Mouse (Mus musculus) neural tube, embryonic 13.5 days (tissue): ENCODE data around the gene Olfr464. TPM values are rescaled to one million over a fixed set of nuclear protein-coding genes. Genes with fewer than 3 reads are reported as not detected.

Experiments used
- ATAC-seq: fragments of 200-750 bp; cut with Nextera tagmentation; 2 replicates; pipeline ENCODE4 v1.8.0; 2017; ENCODE audit warnings: low read depth, mild to moderate bottlenecking, moderate TSS enrichment, moderate library complexity
- H3K27ac ChIP-seq: fragments of 300-500 bp; sonication (generic); replicated peaks from 2 replicates; pipeline ENCODE4 v1.5.1; 2015; ENCODE audit warnings: moderate library complexity, mild to moderate bottlenecking, inconsistent platforms
- H3K27me3 ChIP-seq: fragments of 300-500 bp; sonication (generic); 2 replicates; pipeline ENCODE4 v1.6.1; 2015; ENCODE audit warnings: mild to moderate bottlenecking, inconsistent platforms
- H3K36me3 ChIP-seq: fragments of 300-500 bp; sonication (generic); 2 replicates; pipeline ENCODE4 v1.6.1; 2015; ENCODE audit warnings: mild to moderate bottlenecking, inconsistent platforms
- H3K4me1 ChIP-seq: fragments of 300-500 bp; sonication (generic); replicated peaks from 2 replicates; pipeline ENCODE4 v1.6.1; 2015; ENCODE audit warnings: inconsistent platforms
- H3K4me2 ChIP-seq: fragments of 300-500 bp; sonication (generic); 2 replicates; pipeline ENCODE4 v1.6.1; 2015; ENCODE audit warnings: inconsistent platforms, mild to moderate bottlenecking, moderate library complexity
- H3K4me3 ChIP-seq: fragments of 300-500 bp; sonication (generic); 2 replicates; pipeline ENCODE4 v1.5.1; 2015; ENCODE audit warnings: mild to moderate bottlenecking, inconsistent platforms
- H3K9ac ChIP-seq: fragments of 300-500 bp; sonication (generic); 2 replicates; pipeline ENCODE4 v1.6.1; 2015; ENCODE audit warnings: moderate library complexity, mild to moderate bottlenecking, inconsistent platforms
- H3K9me3 ChIP-seq: fragments of 300-500 bp; sonication (generic); 2 replicates; pipeline ENCODE4 v1.6.1; 2016; ENCODE audit warnings: inconsistent platforms
- WGBS: fragments of 180-500 bp; shearing (Covaris S2); methylation state at CpG from one replicate; pipeline ENCODE4 v1.1.7; 2015; 5-methylcytosine and 5-hydroxymethylcytosine counted together
- polyA plus RNA-seq: library from polyadenylated mRNA; unstranded; fragments of >200 nt; fragmentation: Nextera tagmentation; extraction: Ambion mirVana; gene quantifications from 2 replicates; pipeline ENCODE4 v1.2.1, GENCODE M21; 2015

Olfr464 gene
- 0.08 TPM in 1 of 2 replicates, not detected in the other for polyA plus RNA-seq

DNA sequence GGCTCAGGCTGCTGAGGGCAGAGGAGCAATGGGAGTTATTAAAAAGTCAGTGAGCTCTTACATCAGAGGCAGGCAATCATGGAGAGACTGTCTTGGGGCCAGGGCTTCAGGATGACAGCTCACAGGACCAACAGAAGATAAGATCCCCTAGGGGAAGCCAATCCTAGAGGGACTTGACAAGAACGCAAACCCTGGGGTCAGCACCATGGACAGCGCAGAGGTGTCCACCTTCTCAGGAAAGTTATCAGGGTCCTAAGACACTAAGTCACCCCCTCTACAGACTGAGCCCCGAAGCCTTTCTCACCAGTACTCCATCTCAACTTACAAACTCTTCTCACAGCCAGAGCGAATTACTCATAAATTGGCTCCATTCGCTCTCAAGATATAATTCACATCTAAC, at the start of gene Olfr464:
Gene Olfr464 (minus strand): TSS at position 2 of the 400 bp plus-strand sequence.
- Histone ChIP-seq H3K27ac (no peak within 1 kb of the TSS), H3K4me3 (no peak within 1 kb of the TSS), H3K9ac (no peak within 1 kb of the TSS), H3K9me3 (no peaks in the 10 kb centered on the region), H3K27me3 (no peaks in the 10 kb centered on the region), H3K4me1 (no peaks in the 10 kb centered on the region), H3K36me3 (no peaks in the 10 kb centered on the region), H3K4me2 (no peak within 1 kb of the TSS)
- ATAC-seq: no peak
- WGBS: 30% methylated on average over 5 of the region's 5 CpGs

DNA sequence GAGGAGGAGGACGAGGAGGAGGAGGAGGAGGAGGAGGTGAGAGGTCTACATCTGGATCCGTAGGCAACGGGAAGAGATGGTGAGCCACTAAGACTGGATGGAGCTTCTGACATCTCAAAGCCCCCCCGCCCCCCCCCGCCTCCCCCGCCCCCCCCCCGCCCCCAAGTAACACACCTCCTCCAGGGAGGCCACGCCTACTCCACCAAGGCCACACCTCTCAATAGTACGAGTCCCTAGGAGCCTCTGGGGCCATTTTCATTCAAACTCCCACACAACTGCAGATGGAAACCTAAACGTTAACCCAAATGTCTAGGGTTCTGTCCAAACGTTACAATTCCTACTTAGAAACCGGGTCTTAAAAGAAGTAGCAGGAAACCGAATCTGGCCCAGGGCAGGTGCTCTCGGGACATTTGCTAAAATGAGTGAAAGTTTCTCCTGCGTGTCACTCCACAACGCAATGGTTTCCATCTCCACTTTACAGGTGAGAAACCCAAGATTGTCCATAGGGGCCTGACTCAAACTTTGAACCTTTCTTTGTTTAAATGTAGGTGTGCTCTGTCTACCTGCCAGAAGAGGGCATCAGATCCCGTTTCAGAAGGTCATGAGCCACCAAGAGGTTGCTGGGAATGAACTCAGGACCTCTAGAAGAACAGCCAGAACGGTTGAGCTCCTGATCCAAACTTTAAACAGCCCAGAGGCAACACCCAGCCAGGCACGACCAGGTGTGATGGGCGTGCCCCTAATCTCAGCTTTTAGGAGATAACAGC, 47.8 kb upstream of the Olfr464 start:
- Histone ChIP-seq H3K4me3 (no peak overlapping the region), H3K27me3 (peaks cover 3% of the 10 kb centered on the region; the same call in 1 of the 2 replicates), H3K9ac (no peak overlapping the region), H3K36me3 (no peaks in the 10 kb centered on the region), H3K4me2 (peak overlapping the region; percentile 53; the same call in 1 of the 2 replicates), H3K27ac (no peak overlapping the region), H3K4me1 (peaks cover 16% of the 10 kb centered on the region), H3K9me3 (no peaks in the 10 kb centered on the region)
- ATAC-seq: no peak
- WGBS: 19% methylated on average over 19 of the region's 20 CpGs

- H3K4me2 ChIP-seq: peak overlapping the region; percentile 53
- no peaks in the 10 kb centered on the region for H3K9me3 ChIP-seq
- H3K36me3 ChIP-seq: no peaks in the 10 kb centered on the region
- H3K9ac ChIP-seq: no peak overlapping the region
- 2% methylated on average over 17 of the region's 17 CpGs for WGBS
- H3K27me3 ChIP-seq: peaks cover 3% of the 10 kb centered on the region; the same call in 1 of the 2 replicates
- peaks cover 16% of the 10 kb centered on the region for H3K4me1 ChIP-seq
- H3K27ac ChIP-seq: no peak overlapping the region
- H3K4me3 ChIP-seq: peak overlapping the region; percentile 15; the same call in 1 of the 2 replicates
- ATAC-seq: peak; percentile 27; the same call in 1 of the 2 replicates
Observed at GRCm38 (mm10) chr11:87967692-87968289, 47.0 kb upstream of the Olfr464 start.

GRCm38 (mm10) chr11:87966214-87966613, 45.4 kb upstream of the Olfr464 start:
- 45% methylated on average over 10 of the region's 10 CpGs for WGBS
- Histone ChIP-seq H3K4me3 (no peak overlapping the region), H3K27ac (no peak overlapping the region), H3K36me3 (no peaks in the 10 kb centered on the region), H3K27me3 (peaks cover 3% of the 10 kb centered on the region; the same call in 1 of the 2 replicates), H3K4me2 (no peak overlapping the region), H3K4me1 (peaks cover 16% of the 10 kb centered on the region), H3K9ac (no peak overlapping the region), H3K9me3 (no peaks in the 10 kb centered on the region)
- ATAC-seq: no peak

DNA sequence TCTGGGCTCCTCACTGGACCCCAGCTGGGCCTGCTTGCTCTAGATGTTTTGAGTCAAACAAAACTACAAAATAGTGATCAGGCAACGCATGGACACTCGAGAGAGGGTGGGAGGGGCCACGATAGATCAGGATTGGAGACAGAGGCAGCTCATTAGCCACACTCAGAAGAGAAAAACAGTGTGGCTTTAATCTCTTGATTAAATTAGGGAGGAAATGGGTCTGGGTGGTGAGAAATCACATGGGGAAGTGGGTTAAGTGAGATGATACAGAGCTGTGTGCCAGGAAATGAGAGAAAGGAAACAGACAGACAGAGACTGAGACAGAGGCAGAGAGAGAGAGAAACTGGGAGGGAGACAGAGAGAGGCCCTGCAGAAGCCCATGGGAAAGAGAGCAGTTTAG, 44.5 kb upstream of the Olfr464 start:
- 56% methylated on average over 3 of the region's 3 CpGs for WGBS
- no peaks in the 10 kb centered on the region for H3K9me3 ChIP-seq
- peaks cover 3% of the 10 kb centered on the region; the same call in 1 of the 2 replicates for H3K27me3 ChIP-seq
- no peak overlapping the region for H3K4me2 ChIP-seq
- H3K36me3 ChIP-seq: no peaks in the 10 kb centered on the region
- H3K4me1 ChIP-seq: peaks cover 16% of the 10 kb centered on the region
- H3K27ac ChIP-seq: no peak overlapping the region
- no peak overlapping the region for H3K4me3 ChIP-seq
- H3K9ac ChIP-seq: 0 out of 2 replicates have a peak overlapping the region, but pooled peaks have one; percentile 22
- 0 out of 2 replicates have a peak, but pooled peaks have one; percentile 5 for ATAC-seq

GRCm38 (mm10) chr11:87957066-87957465, 36.3 kb upstream of the Olfr464 start:
- H3K9ac ChIP-seq: no peak overlapping the region
- no peak overlapping the region for H3K4me2 ChIP-seq
- no peaks in the 10 kb centered on the region for H3K9me3 ChIP-seq
- H3K27me3 ChIP-seq: no peaks in the 10 kb centered on the region
- H3K4me3 ChIP-seq: no peak overlapping the region
- H3K27ac ChIP-seq: no peak overlapping the region
- 40% methylated on average over 7 of the region's 7 CpGs for WGBS
- no peaks in the 10 kb centered on the region for H3K36me3 ChIP-seq
- no peak for ATAC-seq
- H3K4me1 ChIP-seq: no peaks in the 10 kb centered on the region

DNA sequence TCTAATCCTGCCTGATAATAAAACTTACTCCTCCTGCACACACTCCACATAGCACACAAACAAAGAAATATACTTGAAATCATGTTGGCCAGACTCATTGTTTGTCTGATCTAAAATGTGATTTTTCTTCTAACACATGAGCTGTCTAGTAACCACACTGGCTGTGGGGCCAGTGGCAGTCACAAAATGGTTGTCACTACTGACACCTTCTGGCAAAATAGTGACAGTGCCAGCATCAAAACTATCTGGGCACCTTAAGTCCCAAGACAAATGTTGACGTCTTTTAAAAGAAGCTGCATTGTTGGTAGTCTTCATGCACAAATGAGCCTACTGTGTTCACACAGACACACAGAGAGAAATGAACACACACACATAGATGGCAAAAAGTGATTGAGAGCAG, 34.4 kb upstream of the Olfr464 start:
- no peak overlapping the region for H3K27ac ChIP-seq
- no peak for ATAC-seq
- H3K4me2 ChIP-seq: no peak overlapping the region
- H3K4me3 ChIP-seq: no peak overlapping the region
- H3K4me1 ChIP-seq: no peaks in the 10 kb centered on the region; the same call in 1 of the 2 replicates
- no peak overlapping the region for H3K9ac ChIP-seq
- no peaks in the 10 kb centered on the region for H3K27me3 ChIP-seq
- WGBS: 3% methylated on average over 1 of the region's 1 CpGs
- no peaks in the 10 kb centered on the region for H3K36me3 ChIP-seq
- no peaks in the 10 kb centered on the region for H3K9me3 ChIP-seq

GRCm38 (mm10) chr11:87949990-87950389, 29.2 kb upstream of the Olfr464 start:
- no peaks in the 10 kb centered on the region for H3K9me3 ChIP-seq
- 2% methylated on average over 2 of the region's 2 CpGs for WGBS
- H3K4me1 ChIP-seq: no peaks in the 10 kb centered on the region; the same call in 1 of the 2 replicates
- H3K4me2 ChIP-seq: no peak overlapping the region
- ATAC-seq: no peak
- no peaks in the 10 kb centered on the region for H3K36me3 ChIP-seq
- H3K27ac ChIP-seq: no peak overlapping the region
- no peaks in the 10 kb centered on the region for H3K27me3 ChIP-seq
- H3K9ac ChIP-seq: no peak overlapping the region
- no peak overlapping the region for H3K4me3 ChIP-seq

GRCm38 (mm10) chr11:87935467-87935866, 14.7 kb upstream of the Olfr464 start:
- no peak overlapping the region for H3K9ac ChIP-seq
- WGBS: 78% methylated on average over 3 of the region's 3 CpGs
- H3K4me1 ChIP-seq: no peaks in the 10 kb centered on the region
- no peaks in the 10 kb centered on the region for H3K9me3 ChIP-seq
- no peak overlapping the region for H3K4me3 ChIP-seq
- no peaks in the 10 kb centered on the region for H3K36me3 ChIP-seq
- no peaks in the 10 kb centered on the region for H3K27me3 ChIP-seq
- H3K4me2 ChIP-seq: no peak overlapping the region
- no peak overlapping the region for H3K27ac ChIP-seq
- ATAC-seq: no peak

DNA sequence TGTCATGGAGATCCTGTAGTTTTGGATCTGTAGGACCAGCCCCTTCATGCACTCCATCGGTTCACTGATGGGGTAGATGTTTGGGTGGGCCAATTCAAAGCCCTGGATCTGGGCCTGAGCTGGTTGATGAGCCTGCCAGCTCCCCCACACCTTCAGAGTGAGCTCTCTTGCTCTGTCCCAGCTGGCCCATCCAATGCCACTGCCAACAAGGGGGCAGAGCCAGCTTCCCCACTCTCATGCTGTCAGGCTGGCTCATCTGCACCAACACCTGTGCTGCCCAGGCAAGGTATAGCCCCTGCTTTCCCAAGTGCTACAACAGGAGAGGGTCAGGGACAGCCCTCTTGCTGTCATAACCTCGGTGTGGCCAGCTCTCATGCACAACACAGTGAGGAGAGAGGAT, 13.0 kb upstream of the Olfr464 start:
- ATAC-seq: no peak
- 85% methylated on average over 2 of the region's 2 CpGs for WGBS

DNA sequence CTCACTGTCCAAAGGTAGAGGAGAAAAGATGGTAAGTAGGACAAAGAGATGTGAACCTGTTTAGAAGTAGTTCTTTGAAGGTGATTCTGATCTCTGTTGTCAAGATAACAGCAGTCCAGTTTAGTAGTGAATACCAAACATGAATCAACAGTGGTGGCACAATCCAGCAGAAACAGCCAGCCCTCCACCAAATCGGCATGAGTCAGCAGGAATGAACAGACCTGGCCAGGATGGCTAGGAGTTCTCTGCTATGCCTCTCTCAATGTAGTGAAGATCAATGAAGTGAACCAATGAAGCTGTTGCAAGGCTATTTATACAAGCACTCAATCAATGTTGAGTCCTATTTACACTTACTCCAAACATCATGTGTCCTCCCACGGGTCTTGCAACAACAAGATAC, 9.6 kb upstream of the Olfr464 start:
- no peak for ATAC-seq
- no peak overlapping the region for H3K27ac ChIP-seq
- no peak overlapping the region for H3K4me3 ChIP-seq
- 91% methylated on average over 2 of the region's 2 CpGs for WGBS
- H3K4me2 ChIP-seq: no peak overlapping the region
- no peaks in the 10 kb centered on the region for H3K4me1 ChIP-seq
- no peaks in the 10 kb centered on the region for H3K36me3 ChIP-seq
- H3K9ac ChIP-seq: no peak overlapping the region
- no peaks in the 10 kb centered on the region for H3K27me3 ChIP-seq
- no peaks in the 10 kb centered on the region for H3K9me3 ChIP-seq

More for the DNA sequence above, 13.0 kb upstream of the Olfr464 start:
- Histone ChIP-seq H3K4me1 (no peaks in the 10 kb centered on the region), H3K4me2 (no peak overlapping the region), H3K27me3 (no peaks in the 10 kb centered on the region), H3K9ac (no peak overlapping the region), H3K36me3 (no peaks in the 10 kb centered on the region), H3K9me3 (no peaks in the 10 kb centered on the region), H3K4me3 (no peak overlapping the region), H3K27ac (no peak overlapping the region)

- Histone ChIP-seq H3K36me3 (no peaks in the 10 kb centered on the region), H3K27ac (no peak overlapping the region), H3K9ac (no peak overlapping the region), H3K9me3 (no peaks in the 10 kb centered on the region), H3K4me3 (no peak overlapping the region), H3K27me3 (no peaks in the 10 kb centered on the region), H3K4me1 (no peaks in the 10 kb centered on the region), H3K4me2 (no peak overlapping the region)
- WGBS: 72% methylated on average over 2 of the region's 2 CpGs
- ATAC-seq: no peak
Observed at GRCm38 (mm10) chr11:87920301-87920700, 466 bp downstream of the Olfr464 start.
